Mouse (Mus musculus) embryo, embryonic 10 days (tissue): ENCODE results near the gene Zfp598.
"Not testable (repeated sequence)": the region's sequence is repeated elsewhere in the genome, so short reads cannot be mapped to it uniquely, and the experiment has no call there.

ENCODE experiments used
- DNase-seq: peaks from one replicate; pipeline ENCODE4 v3.0.0-alpha.2; 2015; ENCODE audit warnings: low spot score

Gene Zfp598

GRCm38 (mm10) chr17:24687599-24687998 lies 18.1 kb downstream of the Zfp598 start:
- no peak for DNase-seq

GRCm38 (mm10) chr17:24689251-24690081 lies 20.0 kb downstream of the Zfp598 start, which contains the start of gene Syngr3:
Gene Syngr3, minus strand, starts transcription at chr17:24689955.
- DNase-seq: no peak

- no peak for DNase-seq
Observed at GRCm38 (mm10) chr17:24692385-24692784, 22.9 kb downstream of the Zfp598 start.

- DNase-seq: peak; percentile 25
Observed at GRCm38 (mm10) chr17:24695326-24696010, 26.0 kb downstream of the Zfp598 start.

- DNase-seq: peak; percentile 90
Observed at GRCm38 (mm10) chr17:24696011-24696697, 26.7 kb downstream of the Zfp598 start, which contains the start of the genes Gfer and Noxo1. Gene Gfer, minus strand, starts transcription at chr17:24696156. Gene Noxo1, plus strand, starts transcription at chr17:24696234.

GRCm38 (mm10) chr17:24697985-24698384 lies 28.5 kb downstream of the Zfp598 start:
- no peak for DNase-seq

- DNase-seq: no peak
Observed at GRCm38 (mm10) chr17:24698715-24699114, 29.2 kb downstream of the Zfp598 start.

- no peak for DNase-seq
Observed at GRCm38 (mm10) chr17:24699473-24699872, 30.0 kb downstream of the Zfp598 start.

- DNase-seq: no peak
Observed at GRCm38 (mm10) chr17:24701251-24701650, 31.8 kb downstream of the Zfp598 start.

GRCm38 (mm10) chr17:24705821-24706220 lies 36.3 kb downstream of the Zfp598 start:
- no peak for DNase-seq

- peak; percentile 99 for DNase-seq
Observed at GRCm38 (mm10) chr17:24706982-24707800, 37.7 kb downstream of the Zfp598 start, which contains the start of gene Tbl3. Gene Tbl3, minus strand, starts transcription at chr17:24707660.

GRCm38 (mm10) chr17:24707801-24708425 lies 38.4 kb downstream of the Zfp598 start:
- DNase-seq: no peak

- peak; percentile 78 for DNase-seq
Observed at GRCm38 (mm10) chr17:24708646-24709045, 39.2 kb downstream of the Zfp598 start.

- no peak for DNase-seq
Observed at GRCm38 (mm10) chr17:24715556-24715955, 46.1 kb downstream of the Zfp598 start.

GRCm38 (mm10) chr17:24716166-24716682 lies 46.7 kb downstream of the Zfp598 start:
- DNase-seq: no peak

- DNase-seq: no peak
Observed at GRCm38 (mm10) chr17:24717943-24718342, 48.5 kb downstream of the Zfp598 start, which contains the start of the genes Rnf151 and Rps2. Gene Rnf151, minus strand, starts transcription at chr17:24718063. Gene Rps2, plus strand, starts transcription at chr17:24718116.

GRCm38 (mm10) chr17:24718938-24719337 lies 49.5 kb downstream of the Zfp598 start:
- DNase-seq: not testable (repeated sequence)

- peak; percentile 97 for DNase-seq
Observed at GRCm38 (mm10) chr17:24719494-24720222, 50.2 kb downstream of the Zfp598 start.

GRCm38 (mm10) chr17:24720616-24721015 lies 51.1 kb downstream of the Zfp598 start:
- not testable (repeated sequence) for DNase-seq
